Mouse (Mus musculus): Measurements from ENCODE around the gene Asz1. TPM values are rescaled to one million over a fixed set of nuclear protein-coding genes. Genes with fewer than 3 reads are reported as not detected.

Gene Asz1
- polyA plus RNA-seq, 1 experiment from 2014 or later = not detected

Other genes with a start within 250 kb of the Asz1 start
- gene Wnt2, start 78.5 kb downstream of the Asz1 start, polyA plus RNA-seq (2016; fragmentation: Nextera tagmentation; extraction: Ambion mirVana) = 0.26 and 0.37 TPM in 2 replicates
- gene Cftr, start 61.6 kb upstream of the Asz1 start, polyA plus RNA-seq (2016; fragmentation: Nextera tagmentation; extraction: Ambion mirVana) = 0.14 and 0.16 TPM in 2 replicates

Measured in forebrain, embryonic 10.5 days (tissue).